Mouse (Mus musculus) CH12.LX (cell line): ENCODE data around the gene Rps6ka2. TPM values are rescaled to one million over a fixed set of nuclear protein-coding genes. Genes with fewer than 3 reads are reported as not detected.
"Not testable (repeated sequence)": the region's sequence is repeated elsewhere in the genome, so short reads cannot be mapped to it uniquely, and the experiment has no call there.

Source experiments
- DNase-seq: peaks from one replicate; pipeline ENCODE4 v3.0.0-alpha.2; 2013; ENCODE audit errors: extremely low read depth
- H3K27ac ChIP-seq: 2 replicates; pipeline ENCODE4 v1.5.1; 2012; ENCODE audit warnings: low read depth, mild to moderate bottlenecking, control low read depth, moderate library complexity; ENCODE audit not compliant: insufficient read depth
- H3K27me3 ChIP-seq: replicated peaks from 2 replicates; pipeline ENCODE3; 2012; ENCODE audit warnings: inconsistent platforms
- H3K36me3 ChIP-seq, 2 experiments: replicated peaks in 1 of 2; 2 replicates each; pipeline versions ENCODE3 to v1.6.1; 2012; ENCODE audit warnings: inconsistent platforms in 1 of 2, low read length in 1 of 2, mild to moderate bottlenecking in 1 of 2, mixed read lengths in 1 of 2, moderate library complexity in 1 of 2; ENCODE audit not compliant: control insufficient read depth in 1 of 2, insufficient read depth in 1 of 2
- H3K4me1 ChIP-seq, 2 experiments: 2 replicates each; pipeline ENCODE4 v1.6.1; 2012; ENCODE audit warnings: inconsistent platforms in 1 of 2, moderate library complexity in 1 of 2; ENCODE audit not compliant: insufficient read depth in 2 of 2, control insufficient read depth in 1 of 2
- H3K4me2 ChIP-seq: 2 replicates; pipeline ENCODE4 v1.6.1; 2012; ENCODE audit warnings: low read depth, mild to moderate bottlenecking, control low read depth; ENCODE audit not compliant: poor library complexity, insufficient read depth, severe bottlenecking
- H3K4me3 ChIP-seq, 3 experiments: fragments of 150-350 bp in 1 of 3; sonication (generic) in 1 of 3; replicated peaks in 1 of 3; 2 replicates each; pipeline versions ENCODE3 to v1.5.1; 2011 to 2012; ENCODE audit warnings: low read depth in 2 of 3, low read length in 2 of 3, mild to moderate bottlenecking in 2 of 3, moderate library complexity in 2 of 3, control low read depth in 1 of 3, improper control_type of control experiment in 1 of 3, inconsistent platforms in 1 of 3, mixed read lengths in 1 of 3; ENCODE audit not compliant: poor library complexity in 1 of 3
- H3K79me2 ChIP-seq: replicated peaks from 2 replicates; pipeline ENCODE4 v1.6.1; 2012; ENCODE audit warnings: mild to moderate bottlenecking, moderate library complexity; ENCODE audit not compliant: control insufficient read depth, poor library complexity, insufficient read depth, severe bottlenecking; ENCODE audit errors: extremely low read depth
- H3K9ac ChIP-seq: 2 replicates; pipeline ENCODE4 v1.6.1; 2012; ENCODE audit warnings: low read depth, mild to moderate bottlenecking, control low read depth, moderate library complexity; ENCODE audit not compliant: insufficient read depth
- H3K9me3 ChIP-seq: replicated peaks from 2 replicates; pipeline ENCODE3; 2012; ENCODE audit warnings: low read length, inconsistent platforms, mixed read lengths
- CHD2 ChIP-seq: IDR thresholded peaks from 2 replicates; pipeline ENCODE4 v1.6.1; 2011; ENCODE audit warnings: low read length, improper control_type of control experiment
- ELF1 ChIP-seq: IDR thresholded peaks from 2 replicates; pipeline ENCODE4 v1.6.1; 2014; ENCODE audit warnings: low read depth, mild to moderate bottlenecking, inconsistent platforms, low read length, improper control_type of control experiment
- EP300 ChIP-seq: IDR thresholded peaks from 2 replicates; pipeline ENCODE4 v1.6.1; 2011; ENCODE audit warnings: low read length, improper control_type of control experiment
- MEF2A ChIP-seq: IDR thresholded peaks from 2 replicates; pipeline ENCODE4 v1.6.1; 2014; ENCODE audit warnings: low read depth, mild to moderate bottlenecking, inconsistent platforms, low read length, improper control_type of control experiment, borderline replicate concordance
- MXI1 ChIP-seq: IDR thresholded peaks from 2 replicates; pipeline ENCODE4 v1.6.1; 2011; ENCODE audit warnings: mild to moderate bottlenecking, low read depth, low read length, improper control_type of control experiment
- POLR2A ChIP-seq: IDR thresholded peaks from 2 replicates; pipeline ENCODE4 v1.6.1; 2011; ENCODE audit warnings: low read depth, mild to moderate bottlenecking, improper control_type of control experiment, low read length
- RAD21 ChIP-seq: IDR thresholded peaks from 2 replicates; pipeline ENCODE4 v1.6.1; 2011; ENCODE audit warnings: low read depth, mild to moderate bottlenecking, low read length, improper control_type of control experiment, moderate library complexity
- RCOR1 ChIP-seq: conservative IDR thresholded peaks from 2 replicates; pipeline ENCODE4 v1.6.1; 2012; ENCODE audit warnings: low read depth, mild to moderate bottlenecking, inconsistent platforms, low read length, improper control_type of control experiment
- SIN3A ChIP-seq: IDR thresholded peaks from 2 replicates; pipeline ENCODE4 v1.6.1; 2012; ENCODE audit warnings: low read length, improper control_type of control experiment, inconsistent platforms
- TBP ChIP-seq: conservative IDR thresholded peaks from 2 replicates; pipeline ENCODE4 v1.6.1; 2011; ENCODE audit warnings: low read depth, low read length, improper control_type of control experiment
- ZMIZ1 ChIP-seq: IDR thresholded peaks from 2 replicates; pipeline ENCODE4 v1.6.1; 2012; ENCODE audit warnings: low read depth, mild to moderate bottlenecking, inconsistent platforms, low read length, improper control_type of control experiment
- dilution Hi-C: fragments of 300-500 bp; cut with MboI; formaldehyde crosslinking; loops from 2 replicates; pipeline ENCODE4 v1.14.3; 2020; ENCODE audit warnings: low sequenced_read_pairs; ENCODE audit not compliant: extremely low pct_unique_long_range_greater_than_20kb, extremely low pct_ligation_motif_present
- in situ Hi-C: fragments of 300-500 bp; cut with MboI; formaldehyde crosslinking; loops from 3 replicates; pipeline ENCODE4 v1.14.3; 2019; ENCODE audit warnings: low sequenced_read_pairs, low pct_ligation_motif_present, low pct_unique_long_range_greater_than_20kb, mixed read lengths
- polyA plus RNA-seq: library from polyadenylated mRNA; unstranded; fragments of >175 nt; gene quantifications from 2 replicates; pipeline ENCODE4 v1.2.1, GENCODE M21; 2012; ENCODE audit warnings: low read depth; ENCODE audit not compliant: insufficient read length
- total RNA-seq, 2 experiments: library from RNA; depleted of rRNA; stranded (reverse); fragments of 300-350 nt in 1 of 2; fragments of >200 nt in 1 of 2; gene quantifications; 2 replicates each; pipeline ENCODE4 v1.2.3; 2012 to 2014

Rps6ka2 gene
- 0.64 and 0.97 TPM in 2 replicates for total RNA-seq (2012; rRNA removed)
- 0.91 and 1.4 TPM in 2 replicates for total RNA-seq (2014; rRNA removed)
- polyA plus RNA-seq = 1.4 and 1.5 TPM in 2 replicates

DNA sequence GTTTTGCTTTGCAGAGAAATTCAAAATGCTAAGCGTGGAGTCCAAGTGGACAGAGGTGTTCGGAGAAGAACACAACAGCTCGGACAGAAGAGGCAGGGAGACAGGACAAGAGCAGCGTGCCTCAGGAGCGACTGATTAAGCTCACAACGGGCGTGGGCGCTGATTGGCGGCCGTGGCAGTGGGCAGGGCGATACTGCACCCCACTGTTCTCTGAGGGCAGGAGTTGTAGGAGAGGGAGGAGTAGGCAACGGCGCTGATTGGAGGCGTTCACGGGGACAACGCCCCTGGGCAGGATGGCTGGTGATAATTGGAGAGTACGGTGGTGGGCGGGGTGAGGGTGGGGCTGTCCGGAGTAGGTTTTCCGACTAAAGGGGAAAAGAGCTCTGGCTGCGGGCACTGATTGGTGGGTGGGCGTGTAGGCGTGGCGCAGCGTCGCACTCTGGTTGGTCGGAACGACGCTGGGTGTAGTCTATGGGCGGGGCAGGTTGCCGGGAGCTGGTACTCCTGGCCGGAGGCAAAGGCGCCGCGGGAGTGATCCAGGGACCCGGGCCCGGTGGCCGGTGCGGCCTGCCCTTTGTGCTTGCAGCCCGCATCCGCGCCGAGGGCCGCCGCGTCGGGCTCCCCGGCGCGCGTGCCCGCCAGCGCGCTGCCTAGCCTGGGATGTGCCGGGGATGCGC, at the start of gene Rps6ka2:
Gene Rps6ka2, plus strand, starts transcription at position 489 of the 677 bp plus-strand sequence.
- Histone ChIP-seq H3K4me3 (peak within 1 kb of the TSS; percentile 28 to 67 (median 59)), H3K4me1 (peaks cover 6 to 16% of the 10 kb centered on the region in 2 experiments), H3K9me3 (no peaks in the 10 kb centered on the region), H3K79me2 (no peaks in the 10 kb centered on the region), H3K27ac (no peak within 1 kb of the TSS), H3K9ac (peak within 1 kb of the TSS; percentile 29; the same call in 1 of the 2 replicates), H3K4me2 (peak within 1 kb of the TSS; percentile 81), H3K27me3 (peaks cover 19% of the 10 kb centered on the region), H3K36me3 (no peaks in the 10 kb centered on the region)
- dilution Hi-C loops = no loop called here
- no peak for TF ChIP-seq RCOR1
- peak; percentile 69 for TF ChIP-seq POLR2A
- no peak for TF ChIP-seq MEF2A
- TF ChIP-seq EP300 = no peak
- 0 out of 2 replicates have a peak, but pooled peaks have one; percentile 25 for TF ChIP-seq CHD2
- TF ChIP-seq RAD21 = no peak
- TF ChIP-seq ELF1 = peak; percentile 60
- peak; percentile 27; the same call in 1 of the 2 replicates for TF ChIP-seq SIN3A
- no peak for TF ChIP-seq ZMIZ1
- TF ChIP-seq TBP = 0 out of 2 replicates have a peak, but pooled peaks have one; percentile 25
- TF ChIP-seq MXI1 = peak; percentile 59; the same call in 1 of the 2 replicates
- in situ Hi-C loops = no loop called here
- peak; percentile 98 for DNase-seq

DNA sequence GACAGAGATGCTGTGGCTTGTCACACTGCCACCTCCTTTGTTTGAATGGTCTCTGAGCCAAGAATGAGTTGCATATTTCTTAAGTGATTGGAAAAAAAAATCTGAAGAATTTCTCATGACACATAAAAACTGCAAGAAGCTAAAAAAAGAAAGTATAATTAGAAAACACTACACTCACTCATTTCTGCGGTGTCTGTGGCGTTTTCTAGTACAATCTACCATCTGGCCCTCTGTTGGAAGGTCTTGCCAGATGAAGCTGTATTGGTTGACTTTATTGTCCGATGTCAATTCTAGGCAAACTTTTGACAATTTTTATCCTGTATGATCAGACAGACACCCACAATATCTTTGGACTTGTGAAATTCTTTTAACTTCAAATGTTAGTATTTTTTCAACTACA, 49.1 kb upstream of the Rps6ka2 start:
- H3K36me3 ChIP-seq, in situ Hi-C loops, H3K9ac ChIP-seq, DNase-seq, H3K79me2 ChIP-seq, H3K4me2 ChIP-seq, H3K4me1 ChIP-seq, H3K27ac ChIP-seq, H3K4me3 ChIP-seq, dilution Hi-C loops, H3K27me3 ChIP-seq, H3K9me3 ChIP-seq: not testable (repeated sequence)

DNA sequence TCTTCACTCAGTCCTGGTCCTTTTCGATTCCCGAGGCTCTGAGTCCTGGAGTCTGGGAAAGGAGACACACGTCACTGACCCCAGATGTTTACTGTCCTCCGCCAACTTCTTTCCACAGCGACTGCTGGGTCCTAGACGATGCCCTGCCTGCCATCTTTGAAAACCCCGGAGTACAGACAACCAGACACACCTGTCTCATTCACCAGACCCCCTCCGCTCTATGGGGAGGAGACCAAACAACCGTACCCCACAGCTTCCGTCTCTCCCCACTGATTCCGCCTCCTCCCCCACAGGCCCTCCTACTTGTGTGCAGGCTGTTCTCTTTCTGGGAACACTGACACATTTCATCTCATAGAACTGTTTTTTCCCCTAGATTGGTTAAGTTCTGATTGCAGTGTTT, 47.4 kb upstream of the Rps6ka2 start:
- H3K27ac ChIP-seq, H3K27me3 ChIP-seq, H3K4me2 ChIP-seq, H3K4me1 ChIP-seq, dilution Hi-C loops, H3K79me2 ChIP-seq, H3K9ac ChIP-seq, H3K36me3 ChIP-seq, H3K9me3 ChIP-seq, DNase-seq, in situ Hi-C loops, H3K4me3 ChIP-seq: not testable (repeated sequence)

DNA sequence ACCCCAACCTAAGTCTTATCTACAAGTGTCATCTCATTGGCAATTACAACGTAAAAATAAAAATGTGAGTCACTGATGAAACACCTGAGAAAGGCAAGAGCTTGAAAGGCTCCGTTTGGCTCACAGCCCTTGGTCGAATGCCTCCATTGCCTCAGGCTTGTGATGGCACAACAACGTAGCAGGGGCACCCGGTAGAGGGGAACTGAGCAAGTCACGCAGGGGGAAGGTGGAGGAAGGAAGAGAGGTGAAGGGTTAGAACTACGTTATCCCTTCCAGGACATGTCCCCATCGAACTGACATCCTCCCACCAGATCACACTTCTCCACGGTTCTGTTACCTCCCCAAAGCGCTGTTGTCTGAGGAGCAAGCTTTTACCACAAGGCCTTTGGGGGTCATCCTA, 43.4 kb upstream of the Rps6ka2 start:
- H3K9ac ChIP-seq, H3K27me3 ChIP-seq, H3K79me2 ChIP-seq, H3K9me3 ChIP-seq, H3K36me3 ChIP-seq, H3K4me1 ChIP-seq, H3K4me3 ChIP-seq, H3K4me2 ChIP-seq, dilution Hi-C loops, H3K27ac ChIP-seq, DNase-seq, in situ Hi-C loops: not testable (repeated sequence)

DNA sequence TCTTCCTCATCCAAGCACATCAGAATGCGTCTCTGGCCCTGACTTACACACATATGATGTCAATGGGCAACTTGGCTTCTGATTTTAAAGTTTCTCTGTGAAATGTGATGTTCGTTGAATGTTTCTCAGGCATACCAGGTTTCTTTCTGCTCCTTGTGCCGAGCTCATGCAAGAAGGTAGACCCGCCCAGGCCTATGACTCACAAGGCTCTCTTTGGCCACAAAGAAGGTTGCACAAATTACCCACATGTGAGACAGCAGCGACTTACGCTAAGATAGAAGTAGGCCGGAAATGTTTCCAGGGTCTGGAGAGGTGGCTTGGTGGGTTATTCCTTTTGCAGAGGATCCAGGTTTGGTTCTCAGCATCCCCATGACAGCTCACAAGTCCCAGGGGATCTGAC, 35.9 kb upstream of the Rps6ka2 start:
- dilution Hi-C loops, H3K79me2 ChIP-seq, in situ Hi-C loops: not testable (repeated sequence)

More for the DNA sequence above, 35.9 kb upstream of the Rps6ka2 start:
- not testable (repeated sequence) for H3K4me1 ChIP-seq, H3K27ac ChIP-seq, H3K4me2 ChIP-seq, H3K9me3 ChIP-seq, H3K4me3 ChIP-seq, DNase-seq, H3K36me3 ChIP-seq, H3K9ac ChIP-seq, H3K27me3 ChIP-seq
